Comparison of ENCODE assay signal across 12 mouse cellular contexts in genomic region chr7:102345893-102346292, GRCm38 (mm10).
DNase-seq lines count a peak whose midpoint lies in the region; ATAC-seq and TF ChIP-seq lines count a peak whose summit lies in the region.
"Had no signal": no experiment of that assay in that cellular context is flagged by ENCODE, and none has a peak within 500 bp of the region (broad histone marks: within the 10 kb centered on the region; RNA-seq: fewer than 3 reads in every experiment).

No protein-coding gene starts in this region.

- DNase-seq in gastrocnemius, adult 18-20 months (ENCODE audit: low spot score) = peak; percentile 55
- no peak for DNase-seq in gastrocnemius, adult 8-10 months (ENCODE audit: low spot score in 2 of 2)
- no peak for DNase-seq in spleen, adult 2 months (ENCODE audit: low read depth in 1 of 2, low spot score in 2 of 2)
- DNase-seq in spleen, adult 18-20 months = no peak
- peak; percentile 30 to 43 for DNase-seq in kidney, postnatal 36 days
- no peak for DNase-seq in embryo, embryonic 10 days (ENCODE audit: low spot score)
- no peak for DNase-seq in liver
- DNase-seq: embryo, embryonic 11 days; retina, postnatal 1 day had no signal

- H3K4me3 ChIP-seq in spleen, adult 2 months (ENCODE audit: extremely low read depth, insufficient read depth, insufficient read length) = no peak overlapping the region
- no peak overlapping the region for H3K4me3 ChIP-seq in midbrain, embryonic 13.5 days (replicated peaks)

- no peaks in the 10 kb centered on the region for H3K36me3 ChIP-seq in spleen, adult 2 months (ENCODE audit: control insufficient read depth, insufficient read depth, low read length)
- no peaks in the 10 kb centered on the region for H3K36me3 ChIP-seq in midbrain, embryonic 13.5 days

- ATAC-seq in midbrain, embryonic 13.5 days = no peak
- ATAC-seq: forebrain, embryonic 16.5 days had no signal

- no peaks in the 10 kb centered on the region for H3K9me3 ChIP-seq in midbrain, embryonic 13.5 days

- no peak overlapping the region for H3K9ac ChIP-seq in midbrain, embryonic 13.5 days (replicated peaks)
- H3K9ac ChIP-seq: liver, embryonic 14.5 days had no signal

- H3K27me3 ChIP-seq in spleen, adult 2 months (ENCODE audit: control insufficient read depth, insufficient read depth, low read length) = no peaks in the 10 kb centered on the region
- no peaks in the 10 kb centered on the region for H3K27me3 ChIP-seq in midbrain, embryonic 13.5 days

- no peak for TF ChIP-seq POLR2A in spleen, adult 2 months (IDR thresholded peaks at IDR 0.05; ENCODE audit: low read depth, low read length)

- TF ChIP-seq CTCF in spleen, adult 2 months (IDR thresholded peaks at IDR 0.05; ENCODE audit: extremely low read depth, insufficient read depth, insufficient read length, insufficient replicate concordance) = no peak

- no peak overlapping the region for H3K4me2 ChIP-seq in midbrain, embryonic 13.5 days (replicated peaks)

- H3K27ac ChIP-seq in spleen, adult 2 months (ENCODE audit: insufficient read depth, low read length) = peak overlapping the region; percentile 22; the same call in 1 of the 2 replicates
- no peak overlapping the region for H3K27ac ChIP-seq in midbrain, embryonic 13.5 days
- H3K27ac ChIP-seq: liver, embryonic 14.5 days had no signal

- peaks cover 4% of the 10 kb centered on the region; the same call in 1 of the 2 replicates for H3K4me1 ChIP-seq in spleen, adult 2 months (ENCODE audit: control insufficient read depth, insufficient read depth, insufficient read length)
- H3K4me1 ChIP-seq in midbrain, embryonic 13.5 days (replicated peaks) = no peaks in the 10 kb centered on the region

- 90% methylated on average over 2 of the region's 2 CpGs for WGBS in spleen, adult 2 months
- 73% methylated on average over 2 of the region's 2 CpGs for WGBS in midbrain, embryonic 13.5 days

Comparison
In these comparisons a context has a peak if more than half of its experiments do, and no peak if none do; other contexts are left out.
1. DNase-seq: peak in gastrocnemius, adult 18-20 months (single experiment) and kidney, postnatal 36 days (2 of 2); none in gastrocnemius, adult 8-10 months (0 of 2), spleen, adult 2 months (0 of 2), spleen, adult 18-20 months (0 of 2), embryo, embryonic 10 days (single experiment) and liver (single experiment).